Mouse (Mus musculus) liver, embryonic 12.5 days (tissue): ENCODE data around the gene Tarsl2. TPM values are rescaled to one million over a fixed set of nuclear protein-coding genes. Genes with fewer than 3 reads are reported as not detected.

Experiments
- ATAC-seq: fragments of 200-750 bp; cut with Nextera tagmentation; 2 replicates; pipeline ENCODE4 v1.8.0; 2017; ENCODE audit warnings: moderate number of reproducible peaks, mild to moderate bottlenecking, moderate library complexity
- H3K27ac ChIP-seq: fragments of 300-500 bp; sonication (generic); 2 replicates; pipeline ENCODE4 v1.5.1; 2016; ENCODE audit warnings: mild to moderate bottlenecking
- H3K27me3 ChIP-seq: fragments of 300-500 bp; sonication (generic); replicated peaks from 2 replicates; pipeline ENCODE4 v1.6.1; 2016; ENCODE audit warnings: mild to moderate bottlenecking, moderate library complexity
- H3K36me3 ChIP-seq: fragments of 300-500 bp; sonication (generic); 2 replicates; pipeline ENCODE4 v1.6.1; 2016; ENCODE audit warnings: mild to moderate bottlenecking, moderate library complexity
- H3K4me1 ChIP-seq: fragments of 300-500 bp; sonication (generic); 2 replicates; pipeline ENCODE4 v1.6.1; 2016
- H3K4me2 ChIP-seq: fragments of 300-500 bp; sonication (generic); 2 replicates; pipeline ENCODE4 v1.6.1; 2016; ENCODE audit warnings: mild to moderate bottlenecking, moderate library complexity
- H3K4me3 ChIP-seq: fragments of 300-500 bp; sonication (generic); 2 replicates; pipeline ENCODE4 v1.5.1; 2016; ENCODE audit warnings: mild to moderate bottlenecking, moderate library complexity
- H3K9ac ChIP-seq: fragments of 300-500 bp; sonication (generic); 2 replicates; pipeline ENCODE4 v1.6.1; 2016; ENCODE audit warnings: mild to moderate bottlenecking, moderate library complexity
- H3K9me3 ChIP-seq: fragments of 300-500 bp; sonication (generic); replicated peaks from 2 replicates; pipeline ENCODE4 v1.6.1; 2016; ENCODE audit warnings: mild to moderate bottlenecking, moderate library complexity
- WGBS: fragments of 180-500 bp; shearing (Covaris S2); methylation state at CpG from one replicate; pipeline ENCODE4 v1.1.7; 2016; ENCODE audit not compliant: insufficient replicate concordance; 5-methylcytosine and 5-hydroxymethylcytosine counted together
- polyA plus RNA-seq: library from polyadenylated mRNA; unstranded; fragments of >200 nt; fragmentation: Nextera tagmentation; extraction: Ambion mirVana; gene quantifications from 2 replicates; pipeline ENCODE4 v1.2.1, GENCODE M21; 2016

Tarsl2 gene
- polyA plus RNA-seq, 1 experiment from 2014 or later: 32.5 TPM

GRCm38 (mm10) chr7:65702076-65702475, 57.4 kb downstream of the Tarsl2 start:
- no peak for ATAC-seq
- peaks cover 57% of the 10 kb centered on the region for H3K36me3 ChIP-seq
- H3K4me2 ChIP-seq: no peak overlapping the region
- H3K27me3 ChIP-seq: no peaks in the 10 kb centered on the region
- no peaks in the 10 kb centered on the region for H3K9me3 ChIP-seq
- H3K27ac ChIP-seq: no peak overlapping the region
- 86% methylated on average over 7 of the region's 7 CpGs for WGBS
- no peaks in the 10 kb centered on the region for H3K4me1 ChIP-seq
- no peak overlapping the region for H3K4me3 ChIP-seq
- no peak overlapping the region for H3K9ac ChIP-seq

DNA sequence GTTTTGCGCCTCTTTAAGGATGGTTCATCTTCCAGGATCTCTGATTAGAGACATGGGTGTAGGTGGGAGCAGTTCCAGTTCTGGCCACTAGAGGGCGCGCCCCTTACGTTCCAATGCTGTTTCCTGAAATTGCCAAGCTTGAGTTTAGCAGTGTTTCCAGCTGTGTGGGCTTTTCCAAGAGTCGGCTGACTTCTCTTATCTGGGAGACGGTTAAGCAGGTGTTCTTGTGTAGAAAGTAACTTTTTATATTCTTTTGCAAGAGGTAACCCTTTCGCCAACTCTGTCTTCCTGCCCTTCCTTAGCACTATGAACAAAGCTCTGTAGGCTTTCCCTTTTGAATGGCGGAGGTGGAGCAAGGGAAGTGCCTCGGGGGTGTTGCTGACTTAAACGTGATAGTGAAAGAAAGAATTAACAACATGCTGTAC, 60.1 kb downstream of the Tarsl2 start:
- H3K27ac ChIP-seq: no peak overlapping the region
- peak overlapping the region; percentile 48 for H3K4me2 ChIP-seq
- H3K9me3 ChIP-seq: no peaks in the 10 kb centered on the region
- peak overlapping the region; percentile 35 for H3K4me3 ChIP-seq
- H3K4me1 ChIP-seq: no peaks in the 10 kb centered on the region
- 0 out of 2 replicates have a peak, but pooled peaks have one; percentile 35 for ATAC-seq
- no peak overlapping the region for H3K9ac ChIP-seq
- H3K36me3 ChIP-seq: peaks cover 30% of the 10 kb centered on the region
- H3K27me3 ChIP-seq: no peaks in the 10 kb centered on the region
- WGBS: 8% methylated on average over 10 of the region's 10 CpGs

DNA sequence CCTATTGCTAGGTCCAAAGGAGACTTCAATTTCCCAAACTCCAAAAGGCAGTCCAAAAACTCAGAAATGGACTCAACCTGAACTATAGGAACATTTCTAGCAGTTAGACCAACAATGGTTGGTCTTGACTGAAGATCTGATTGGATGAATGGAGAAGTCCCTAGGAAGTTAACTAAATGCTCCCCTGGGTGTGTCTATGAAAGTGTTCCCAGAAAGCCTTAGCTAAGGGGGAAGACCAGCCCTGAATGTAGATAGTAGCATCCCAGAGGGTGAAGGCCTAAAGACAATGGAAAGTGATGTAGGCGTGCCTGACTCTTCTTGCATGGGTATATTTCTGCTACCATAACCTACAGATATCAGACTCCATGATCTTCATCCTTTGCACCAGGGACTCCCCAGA, 63.8 kb downstream of the Tarsl2 start:
- Histone ChIP-seq H3K27ac (no peak overlapping the region), H3K4me1 (no peaks in the 10 kb centered on the region), H3K9me3 (no peaks in the 10 kb centered on the region), H3K4me2 (no peak overlapping the region), H3K9ac (no peak overlapping the region), H3K36me3 (no peaks in the 10 kb centered on the region), H3K4me3 (no peak overlapping the region), H3K27me3 (peaks cover 12% of the 10 kb centered on the region; the same call in 1 of the 2 replicates)
- no peak for ATAC-seq
- 50% methylated on average over 1 of the region's 1 CpGs for WGBS

DNA sequence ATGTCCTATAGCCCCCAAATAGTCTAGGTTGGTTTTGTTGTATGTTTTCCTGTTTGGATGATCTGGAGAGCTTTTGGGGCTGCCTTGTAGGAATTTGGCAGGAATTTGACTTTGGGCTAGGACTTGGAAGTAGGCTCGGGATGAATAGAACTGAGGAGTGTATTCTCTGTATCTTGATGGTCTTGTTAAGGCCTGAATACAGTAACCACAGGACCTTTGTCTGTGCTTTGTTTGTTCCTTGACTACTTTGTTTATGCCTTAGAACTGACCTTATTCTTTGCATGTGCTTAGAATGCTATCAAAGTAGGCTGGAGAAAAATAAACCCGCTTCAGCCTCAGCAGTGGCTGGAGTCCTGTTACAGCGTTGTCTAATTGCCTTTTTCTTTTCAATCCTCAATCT, 65.6 kb downstream of the Tarsl2 start:
- WGBS: 58% methylated on average over 3 of the region's 3 CpGs
- Histone ChIP-seq H3K4me1 (no peaks in the 10 kb centered on the region), H3K27ac (no peak overlapping the region), H3K9ac (no peak overlapping the region), H3K9me3 (no peaks in the 10 kb centered on the region), H3K36me3 (no peaks in the 10 kb centered on the region), H3K27me3 (peaks cover 12% of the 10 kb centered on the region; the same call in 1 of the 2 replicates), H3K4me2 (no peak overlapping the region), H3K4me3 (no peak overlapping the region)
- ATAC-seq: no peak

- no peak overlapping the region for H3K4me3 ChIP-seq
- H3K4me2 ChIP-seq: no peak overlapping the region
- H3K9me3 ChIP-seq: no peaks in the 10 kb centered on the region
- H3K27me3 ChIP-seq: peaks cover 12% of the 10 kb centered on the region; the same call in 1 of the 2 replicates
- H3K4me1 ChIP-seq: no peaks in the 10 kb centered on the region
- ATAC-seq: no peak
- H3K27ac ChIP-seq: no peak overlapping the region
- no peaks in the 10 kb centered on the region for H3K36me3 ChIP-seq
- H3K9ac ChIP-seq: no peak overlapping the region
- 58% methylated on average over 5 of the region's 5 CpGs for WGBS
Measured at GRCm38 (mm10) chr7:65713782-65714181, 69.1 kb downstream of the Tarsl2 start.

GRCm38 (mm10) chr7:65714304-65714703, 69.6 kb downstream of the Tarsl2 start:
- 52% methylated on average over 4 of the region's 4 CpGs for WGBS
- Histone ChIP-seq H3K9ac (no peak overlapping the region), H3K27ac (no peak overlapping the region), H3K36me3 (no peaks in the 10 kb centered on the region), H3K4me3 (no peak overlapping the region), H3K9me3 (no peaks in the 10 kb centered on the region), H3K4me1 (no peaks in the 10 kb centered on the region), H3K4me2 (no peak overlapping the region), H3K27me3 (peaks cover 12% of the 10 kb centered on the region; the same call in 1 of the 2 replicates)
- ATAC-seq: no peak

- 62% methylated on average over 2 of the region's 2 CpGs for WGBS
- Histone ChIP-seq H3K4me2 (no peak overlapping the region), H3K27ac (no peak overlapping the region), H3K36me3 (no peaks in the 10 kb centered on the region), H3K4me3 (no peak overlapping the region), H3K27me3 (no peaks in the 10 kb centered on the region), H3K9ac (no peak overlapping the region), H3K4me1 (no peaks in the 10 kb centered on the region; the same call in 1 of the 2 replicates), H3K9me3 (no peaks in the 10 kb centered on the region)
- ATAC-seq: no peak
Measured at GRCm38 (mm10) chr7:65734024-65734423, 89.3 kb downstream of the Tarsl2 start.

- no peak overlapping the region for H3K4me2 ChIP-seq
- H3K9me3 ChIP-seq: no peaks in the 10 kb centered on the region
- ATAC-seq: no peak
- 68% methylated on average over 3 of the region's 3 CpGs for WGBS
- H3K4me1 ChIP-seq: no peaks in the 10 kb centered on the region; the same call in 1 of the 2 replicates
- H3K27ac ChIP-seq: no peak overlapping the region
- H3K9ac ChIP-seq: no peak overlapping the region
- H3K27me3 ChIP-seq: no peaks in the 10 kb centered on the region
- no peaks in the 10 kb centered on the region for H3K36me3 ChIP-seq
- H3K4me3 ChIP-seq: no peak overlapping the region
Measured at GRCm38 (mm10) chr7:65735261-65735660, 90.6 kb downstream of the Tarsl2 start.

DNA sequence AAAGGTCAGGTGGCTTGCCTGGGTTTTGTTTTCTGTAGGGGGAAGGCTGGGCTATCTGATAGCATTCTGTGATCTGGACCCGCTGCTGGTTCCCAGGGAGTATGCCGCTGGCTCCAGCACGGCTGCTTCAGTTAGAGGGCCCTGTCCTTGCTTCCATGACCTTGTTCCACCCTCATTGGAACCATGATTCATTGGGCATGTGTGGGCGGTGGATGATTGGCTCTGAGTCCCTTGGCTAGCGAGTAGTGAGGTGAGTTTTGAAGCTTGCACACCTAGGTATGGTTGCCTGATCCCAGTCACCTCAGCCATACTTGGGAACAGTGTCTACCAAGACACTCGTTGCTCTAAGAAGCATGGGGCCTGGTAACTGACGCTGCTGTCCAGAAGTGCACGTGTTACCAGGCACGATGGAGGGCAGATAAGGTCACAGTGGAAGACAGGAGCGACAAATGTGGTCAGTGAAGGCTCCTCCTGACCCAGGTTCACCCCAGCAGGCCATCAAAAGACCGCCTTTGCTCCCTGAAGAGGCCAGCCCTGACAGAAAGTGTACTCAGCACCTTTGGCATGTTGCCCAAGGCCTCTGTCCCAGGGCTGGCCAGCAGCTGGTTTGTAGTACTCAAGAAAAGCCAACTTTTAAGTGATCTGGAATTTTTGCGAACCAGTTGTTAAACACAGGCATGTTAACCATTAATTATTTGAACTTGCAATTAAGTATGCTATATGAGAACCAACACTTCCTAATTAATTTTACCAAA, 92.8 kb downstream of the Tarsl2 start:
- no peak overlapping the region for H3K4me2 ChIP-seq
- no peaks in the 10 kb centered on the region for H3K27me3 ChIP-seq
- H3K9ac ChIP-seq: no peak overlapping the region
- no peak for ATAC-seq
- H3K27ac ChIP-seq: no peak overlapping the region
- no peaks in the 10 kb centered on the region for H3K36me3 ChIP-seq
- H3K4me3 ChIP-seq: no peak overlapping the region
- no peaks in the 10 kb centered on the region; the same call in 1 of the 2 replicates for H3K4me1 ChIP-seq
- H3K9me3 ChIP-seq: no peaks in the 10 kb centered on the region
- 47% methylated on average over 12 of the region's 12 CpGs for WGBS

Other genes with a start within 250 kb of the Tarsl2 start
- 7.0 and 7.9 TPM in 2 replicates for gene Tjp1, start 117.1 kb upstream of the Tarsl2 start, polyA plus RNA-seq
- 35.9 and 36.4 TPM in 2 replicates for gene Tm2d3, start 46.3 kb downstream of the Tarsl2 start, polyA plus RNA-seq
- gene Pcsk6, start 216.8 kb downstream of the Tarsl2 start, polyA plus RNA-seq: 0.87 and 1.0 TPM in 2 replicates